Mouse (Mus musculus): Measurements from ENCODE around the gene Uqcrfs1. TPM values are rescaled to one million over a fixed set of nuclear protein-coding genes. Genes with fewer than 3 reads are reported as not detected.

Uqcrfs1 gene
- 171 and 180 TPM in 2 replicates for polyA plus RNA-seq (2012; rRNA removed)

- WGBS, result under 1% methylated on average over 79 of the region's 82 CpGs
These were observed at the start of gene Uqcrfs1 for GRCm38 (mm10) chr13:30544856-30545604. TSS of gene Uqcrfs1 (minus strand) at chr13:30545362.

GRCm38 (mm10) chr13:30585786-30586185 is 40.6 kb upstream of the Uqcrfs1 start:
- no peak for DNase-seq
- Histone ChIP-seq H3K27me3 (ENCODE audit: control insufficient read depth, insufficient read depth, low read length) (no peaks in the 10 kb centered on the region), H3K27ac (ENCODE audit: control insufficient read depth, insufficient read depth, low read length) (no peak overlapping the region), H3K4me3 (ENCODE audit: control insufficient read depth, insufficient read depth, low read length) (no peak overlapping the region), H3K36me3 (ENCODE audit: control insufficient read depth, insufficient read depth, low read length) (no peaks in the 10 kb centered on the region), H3K4me1 (replicated peaks; ENCODE audit: control insufficient read depth, insufficient read depth, low read length) (peaks cover 7% of the 10 kb centered on the region)
- TF ChIP-seq CTCF (IDR thresholded peaks at IDR 0.05; ENCODE audit: borderline replicate concordance, control insufficient read depth, extremely low read depth, insufficient read depth, low read length, poor library complexity) (no peak), POLR2A (IDR thresholded peaks at IDR 0.05; ENCODE audit: control insufficient read depth, extremely low read depth, insufficient read depth, low read length, poor library complexity) (no peak)
- 96% methylated on average over 3 of the region's 3 CpGs for WGBS

More at GRCm38 (mm10) chr13:30544856-30545604, at the start of gene Uqcrfs1:
- peak within 1 kb of the TSS; percentile 77 for H3K4me3 ChIP-seq (ENCODE audit: control insufficient read depth, insufficient read depth, low read length)
- H3K4me1 ChIP-seq (replicated peaks; ENCODE audit: control insufficient read depth, insufficient read depth, low read length), result no peaks in the 10 kb centered on the region
- TF ChIP-seq POLR2A (IDR thresholded peaks at IDR 0.05; ENCODE audit: control insufficient read depth, extremely low read depth, insufficient read depth, low read length, poor library complexity) (peak; percentile 86), CTCF (IDR thresholded peaks at IDR 0.05; ENCODE audit: borderline replicate concordance, control insufficient read depth, extremely low read depth, insufficient read depth, low read length, poor library complexity) (0 out of 2 replicates have a peak, but pooled peaks have one; percentile 41)
- DNase-seq, result peak; percentile 98
- no peak within 1 kb of the TSS for H3K27ac ChIP-seq (ENCODE audit: control insufficient read depth, insufficient read depth, low read length)
- H3K27me3 ChIP-seq (ENCODE audit: control insufficient read depth, insufficient read depth, low read length), result no peaks in the 10 kb centered on the region
- peaks cover 10% of the 10 kb centered on the region for H3K36me3 ChIP-seq (ENCODE audit: control insufficient read depth, insufficient read depth, low read length)

- peak; percentile 27 for DNase-seq
- Histone ChIP-seq H3K27me3 (ENCODE audit: control insufficient read depth, insufficient read depth, low read length) (no peaks in the 10 kb centered on the region), H3K4me3 (ENCODE audit: control insufficient read depth, insufficient read depth, low read length) (no peak overlapping the region), H3K27ac (ENCODE audit: control insufficient read depth, insufficient read depth, low read length) (peak overlapping the region; percentile 43; the same call in 1 of the 2 replicates), H3K4me1 (replicated peaks; ENCODE audit: control insufficient read depth, insufficient read depth, low read length) (peaks cover 7% of the 10 kb centered on the region), H3K36me3 (ENCODE audit: control insufficient read depth, insufficient read depth, low read length) (no peaks in the 10 kb centered on the region)
- TF ChIP-seq POLR2A (IDR thresholded peaks at IDR 0.05; ENCODE audit: control insufficient read depth, extremely low read depth, insufficient read depth, low read length, poor library complexity) (no peak), CTCF (IDR thresholded peaks at IDR 0.05; ENCODE audit: borderline replicate concordance, control insufficient read depth, extremely low read depth, insufficient read depth, low read length, poor library complexity) (no peak)
- WGBS, result 35% methylated on average over 2 of the region's 2 CpGs
These were observed 37.4 kb upstream of the Uqcrfs1 start for GRCm38 (mm10) chr13:30582541-30582940.

- H3K4me1 ChIP-seq (replicated peaks; ENCODE audit: control insufficient read depth, insufficient read depth, low read length), result peaks cover 9% of the 10 kb centered on the region
- 70% methylated on average over 2 of the region's 2 CpGs for WGBS
These were observed 33.6 kb upstream of the Uqcrfs1 start for GRCm38 (mm10) chr13:30578806-30579205.

GRCm38 (mm10) chr13:30576819-30577218 is 31.7 kb upstream of the Uqcrfs1 start:
- H3K36me3 ChIP-seq (ENCODE audit: control insufficient read depth, insufficient read depth, low read length), result no peaks in the 10 kb centered on the region
- no peak for DNase-seq
- no peak for TF ChIP-seq CTCF (IDR thresholded peaks at IDR 0.05; ENCODE audit: borderline replicate concordance, control insufficient read depth, extremely low read depth, insufficient read depth, low read length, poor library complexity)
- no peak for TF ChIP-seq POLR2A (IDR thresholded peaks at IDR 0.05; ENCODE audit: control insufficient read depth, extremely low read depth, insufficient read depth, low read length, poor library complexity)
- H3K4me3 ChIP-seq (ENCODE audit: control insufficient read depth, insufficient read depth, low read length), result no peak overlapping the region
- H3K4me1 ChIP-seq (replicated peaks; ENCODE audit: control insufficient read depth, insufficient read depth, low read length), result peaks cover 3% of the 10 kb centered on the region
- 40% methylated on average over 2 of the region's 2 CpGs for WGBS
- no peak overlapping the region for H3K27ac ChIP-seq (ENCODE audit: control insufficient read depth, insufficient read depth, low read length)
- no peaks in the 10 kb centered on the region for H3K27me3 ChIP-seq (ENCODE audit: control insufficient read depth, insufficient read depth, low read length)

More at GRCm38 (mm10) chr13:30578806-30579205, 33.6 kb upstream of the Uqcrfs1 start:
- no peaks in the 10 kb centered on the region for H3K36me3 ChIP-seq (ENCODE audit: control insufficient read depth, insufficient read depth, low read length)
- H3K27me3 ChIP-seq (ENCODE audit: control insufficient read depth, insufficient read depth, low read length), result no peaks in the 10 kb centered on the region
- no peak for DNase-seq
- no peak for TF ChIP-seq CTCF (IDR thresholded peaks at IDR 0.05; ENCODE audit: borderline replicate concordance, control insufficient read depth, extremely low read depth, insufficient read depth, low read length, poor library complexity)
- TF ChIP-seq POLR2A (IDR thresholded peaks at IDR 0.05; ENCODE audit: control insufficient read depth, extremely low read depth, insufficient read depth, low read length, poor library complexity), result no peak
- no peak overlapping the region for H3K4me3 ChIP-seq (ENCODE audit: control insufficient read depth, insufficient read depth, low read length)
- no peak overlapping the region for H3K27ac ChIP-seq (ENCODE audit: control insufficient read depth, insufficient read depth, low read length)

- WGBS, result 53% methylated on average over 4 of the region's 4 CpGs
- no peak for DNase-seq
- Histone ChIP-seq H3K36me3 (ENCODE audit: control insufficient read depth, insufficient read depth, low read length) (no peaks in the 10 kb centered on the region), H3K27me3 (ENCODE audit: control insufficient read depth, insufficient read depth, low read length) (no peaks in the 10 kb centered on the region), H3K4me3 (ENCODE audit: control insufficient read depth, insufficient read depth, low read length) (no peak overlapping the region), H3K27ac (ENCODE audit: control insufficient read depth, insufficient read depth, low read length) (no peak overlapping the region), H3K4me1 (replicated peaks; ENCODE audit: control insufficient read depth, insufficient read depth, low read length) (peaks cover 11% of the 10 kb centered on the region)
- no peak for TF ChIP-seq CTCF (IDR thresholded peaks at IDR 0.05; ENCODE audit: borderline replicate concordance, control insufficient read depth, extremely low read depth, insufficient read depth, low read length, poor library complexity)
- no peak for TF ChIP-seq POLR2A (IDR thresholded peaks at IDR 0.05; ENCODE audit: control insufficient read depth, extremely low read depth, insufficient read depth, low read length, poor library complexity)
These were observed 27.8 kb upstream of the Uqcrfs1 start for GRCm38 (mm10) chr13:30572971-30573370.

All from thymus, adult 2 months (tissue).